Mouse (Mus musculus) forelimb bud, embryonic 11.5 days (tissue): Measurements from ENCODE around the gene Accs.

Experiments used
- DNase-seq: peaks from one replicate; pipeline ENCODE4 v3.0.0-alpha.2; 2012; ENCODE audit warnings: low read depth, low spot score

Gene Accs

DNA sequence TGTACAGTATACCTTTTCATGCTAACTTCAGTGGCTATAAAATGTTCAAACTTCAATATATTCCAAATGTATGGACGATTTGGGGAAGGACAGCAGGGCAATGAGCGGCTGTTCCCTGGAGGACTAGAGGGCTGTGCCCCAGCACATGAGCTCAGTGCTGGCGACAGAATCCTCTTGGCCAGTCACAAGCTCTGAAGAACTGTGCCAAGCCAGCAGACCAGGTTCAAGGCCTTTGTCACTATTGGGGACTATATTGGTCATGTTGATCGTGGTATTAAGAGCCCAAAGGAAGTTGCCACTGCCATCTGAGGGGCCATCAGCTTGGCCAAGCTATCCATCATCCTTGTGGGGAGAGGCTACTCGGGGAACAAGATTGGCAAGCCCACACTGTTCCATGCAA, 55.4 kb downstream of the Accs start:
- no peak for DNase-seq

DNA sequence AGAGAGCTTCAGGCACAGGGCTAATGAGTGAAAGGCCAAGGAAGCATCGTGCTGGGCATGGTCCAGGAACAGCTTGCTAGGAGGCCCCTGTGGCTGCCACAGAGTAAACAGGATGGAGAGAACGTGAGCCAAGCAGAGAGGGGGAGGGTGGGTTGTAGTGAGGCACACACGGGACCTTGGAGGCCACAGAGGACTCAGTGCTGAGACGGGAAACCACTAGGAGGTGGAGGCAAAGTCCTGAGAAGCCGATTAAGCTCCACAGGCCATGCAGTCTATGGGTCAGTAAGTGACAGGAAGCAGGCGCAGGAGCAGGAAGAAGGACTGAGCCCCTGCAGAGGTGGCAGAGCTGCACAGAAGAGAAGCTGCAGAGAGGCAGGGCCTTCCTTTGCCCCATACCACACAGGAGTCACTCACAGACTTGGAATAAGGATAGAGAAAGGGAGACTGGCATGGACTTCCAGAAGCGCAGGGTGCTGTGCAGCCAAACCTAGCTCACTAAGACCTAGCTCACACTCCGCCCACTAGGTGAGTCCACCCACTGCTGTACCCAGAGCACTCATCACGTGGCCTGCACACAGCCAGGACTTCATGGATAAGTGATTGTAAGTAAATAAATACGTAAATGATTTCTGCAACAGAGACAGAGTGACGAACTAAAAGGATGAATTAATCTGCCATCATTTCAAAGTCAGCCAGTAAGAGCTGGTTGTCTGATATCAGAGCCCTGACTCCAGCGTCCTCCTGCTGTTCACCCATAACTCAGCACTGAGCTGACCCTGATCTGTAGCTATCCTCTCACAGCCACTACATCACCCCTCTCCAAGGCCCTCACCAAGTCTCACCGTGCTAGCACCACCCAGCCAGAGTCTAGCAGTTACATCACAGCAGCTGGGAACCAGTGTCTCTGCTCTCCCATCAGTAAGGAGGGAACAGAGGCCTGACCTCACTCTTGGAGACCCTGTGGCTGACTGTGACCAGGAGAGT, 57.9 kb downstream of the Accs start:
- DNase-seq, result no peak

DNA sequence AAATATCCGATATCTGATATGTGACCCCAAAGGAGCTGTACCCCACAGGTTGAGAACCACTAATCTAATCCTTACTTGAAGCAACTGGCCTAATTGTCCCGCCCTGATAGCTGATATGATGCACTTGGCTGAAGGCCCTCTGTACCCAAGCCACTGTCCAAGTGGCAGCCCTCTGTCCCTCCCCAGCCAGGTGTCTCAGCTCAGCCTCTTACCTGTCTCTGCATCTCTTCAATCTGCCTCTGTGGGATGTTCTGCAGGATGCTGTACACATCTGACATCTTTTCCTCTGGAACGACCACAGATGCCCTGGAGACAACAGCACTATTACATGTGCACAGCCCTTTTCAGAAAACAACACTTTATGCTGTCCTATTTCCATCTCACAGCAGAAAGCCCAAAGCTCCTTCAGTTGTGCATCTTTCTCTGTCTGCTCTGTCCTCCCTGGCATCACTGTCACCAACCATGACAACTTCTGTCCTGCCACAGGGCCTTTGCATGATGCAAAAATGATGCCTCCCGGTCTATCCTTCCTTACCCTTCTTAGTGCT, 58.9 kb downstream of the Accs start:
- DNase-seq, result no peak

DNA sequence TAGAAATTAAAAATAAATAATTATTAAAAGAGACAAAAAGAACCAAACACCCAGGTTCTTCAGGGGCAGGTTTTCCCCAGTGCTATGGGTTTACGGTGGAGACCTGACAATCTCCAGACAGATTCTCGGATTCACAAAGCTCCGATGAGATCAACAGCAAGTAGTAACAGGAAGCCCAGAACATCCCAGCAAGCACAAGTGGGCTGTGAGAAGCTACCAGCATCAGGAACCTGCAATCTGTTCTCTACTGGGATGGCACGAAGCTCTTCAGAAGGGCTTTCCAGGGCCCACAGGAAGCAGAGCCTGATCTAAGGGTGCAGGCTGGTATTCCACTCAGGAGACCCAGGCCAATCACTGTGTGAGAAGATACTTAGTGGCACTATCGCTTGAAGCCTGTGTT, 61.2 kb downstream of the Accs start:
- DNase-seq, result no peak

DNA sequence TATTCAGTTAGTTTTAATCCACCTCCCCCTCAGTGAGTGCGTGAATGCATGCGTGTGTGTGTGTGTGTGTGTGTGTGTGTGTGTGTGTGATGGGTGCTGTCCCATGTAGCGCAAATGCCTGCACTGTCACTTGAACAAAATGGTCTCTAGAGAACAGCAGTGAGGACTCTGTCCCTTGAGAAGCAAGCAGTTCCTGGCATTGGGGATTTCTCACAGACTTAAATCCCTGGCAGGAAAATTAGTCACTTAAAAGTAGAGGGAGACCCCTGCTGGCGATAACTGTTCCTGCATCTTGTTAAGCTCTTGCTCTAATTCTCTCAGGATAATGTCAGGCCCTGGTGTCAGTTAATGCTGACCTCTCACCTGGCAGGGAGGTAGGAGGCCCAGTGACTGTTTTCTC, 63.6 kb downstream of the Accs start:
- peak; percentile 86 for DNase-seq

DNA sequence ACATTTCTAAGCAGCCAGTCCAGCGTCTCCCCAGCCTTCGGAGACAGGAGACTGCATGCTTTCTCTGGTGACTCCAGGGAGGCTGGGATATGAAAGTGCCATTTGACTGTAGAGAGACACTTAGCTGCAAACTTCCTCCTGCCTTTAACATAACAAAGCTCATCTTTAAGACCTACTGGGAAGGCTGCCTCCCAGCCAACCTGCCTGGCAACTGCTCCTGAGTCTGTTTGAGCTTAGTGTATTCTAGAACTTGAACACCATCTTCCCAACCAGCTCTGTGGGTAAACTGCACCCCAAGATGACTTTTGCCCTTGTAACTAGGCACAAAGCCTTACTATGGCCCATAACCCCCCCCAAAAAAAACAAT, 64.3 kb downstream of the Accs start:
- DNase-seq, result no peak

DNA sequence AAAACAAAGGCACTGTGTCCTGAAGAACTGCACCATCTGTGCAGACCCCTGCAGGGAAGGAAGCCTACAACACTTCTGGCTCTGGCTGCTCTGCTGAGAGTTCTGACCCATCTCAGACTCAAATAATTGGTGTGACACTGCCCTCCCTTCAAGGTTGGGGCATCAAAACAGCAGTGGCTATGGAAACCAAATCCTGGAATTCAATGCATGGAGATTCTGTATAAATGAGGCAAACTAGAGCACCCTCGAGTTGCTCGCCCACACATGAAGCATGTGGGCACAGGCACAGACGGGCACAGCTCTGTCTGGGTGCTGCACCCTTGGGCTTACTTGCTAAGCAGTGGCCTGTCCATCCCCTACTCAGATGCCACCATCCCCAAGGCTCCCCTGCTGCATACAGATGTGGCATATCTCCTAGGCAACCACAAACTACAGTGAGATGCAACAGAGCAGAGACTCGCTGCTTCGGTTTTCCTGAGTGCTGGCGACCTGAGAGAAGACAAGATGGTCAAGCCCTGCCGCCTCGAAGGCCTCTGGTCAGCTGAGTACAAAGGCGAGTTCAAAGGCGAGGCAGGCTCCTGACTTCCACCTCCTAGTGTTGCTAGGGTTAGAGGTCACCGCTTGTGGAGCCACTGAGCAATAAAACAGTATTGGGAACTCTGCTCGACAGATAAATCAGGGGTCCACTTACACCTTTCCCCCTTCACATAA, 64.9 kb downstream of the Accs start:
- DNase-seq, result no peak

DNA sequence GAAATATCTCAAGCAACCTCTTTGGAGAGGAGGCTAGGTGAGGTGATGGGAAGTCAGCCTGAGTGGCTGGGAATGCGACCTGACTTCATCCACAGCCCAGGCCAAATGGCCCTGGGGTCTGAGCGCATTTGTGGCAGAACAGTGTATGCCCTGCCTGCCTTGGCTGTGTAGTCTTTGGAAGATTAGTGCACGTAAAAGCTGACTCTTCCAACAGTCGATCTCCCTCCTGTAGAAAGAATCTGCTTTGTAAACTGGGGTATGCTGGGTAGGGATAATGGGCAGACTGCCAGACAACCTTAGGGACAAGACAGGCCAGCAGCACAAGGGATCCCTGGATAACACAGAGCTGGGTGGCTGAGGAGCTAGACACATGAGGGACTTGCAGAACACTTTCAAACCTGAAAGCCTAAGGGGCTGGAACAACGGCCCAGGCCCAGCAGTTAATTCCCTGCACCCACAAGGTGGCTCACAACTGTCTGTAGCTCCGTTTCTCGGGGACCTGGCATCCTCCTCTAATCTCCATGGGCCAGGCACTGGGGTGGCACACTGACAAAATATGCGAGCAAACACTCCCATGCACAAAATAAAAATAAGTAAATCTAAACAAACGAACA, 65.7 kb downstream of the Accs start:
- DNase-seq, result no peak
